Mouse (Mus musculus) stomach, postnatal 0 days (tissue): ENCODE measurements at regions not wholly inside any gene's neighbourhood (a gene's known extent, or its start where the extent isn't known, plus 50 kb on each side); places are given as distances from the start of the nearest gene placed in this dataset.

Experiments
- ATAC-seq: fragments of 200-750 bp; cut with Nextera tagmentation; 2 replicates; pipeline ENCODE4 v1.8.0; 2017; ENCODE audit not compliant: low FRiP score, low TSS enrichment
- DNase-seq: peaks from one replicate; pipeline ENCODE4 v3.0.0-alpha.2; 2016; ENCODE audit warnings: low spot score
- H3K27ac ChIP-seq: fragments of 300-500 bp; sonication (generic); replicated peaks from 2 replicates; pipeline ENCODE4 v1.5.1; 2014; ENCODE audit warnings: mild to moderate bottlenecking, control low read depth
- H3K27me3 ChIP-seq: fragments of 300-500 bp; sonication (generic); 2 replicates; pipeline ENCODE4 v1.6.1; 2014; ENCODE audit warnings: low read length; ENCODE audit not compliant: control insufficient read depth, insufficient read depth
- H3K36me3 ChIP-seq: fragments of 300-500 bp; sonication (generic); 2 replicates; pipeline ENCODE4 v1.6.1; 2014; ENCODE audit warnings: low read length, mixed read lengths; ENCODE audit not compliant: control insufficient read depth, insufficient read depth
- H3K4me1 ChIP-seq: fragments of 300-500 bp; sonication (generic); replicated peaks from 2 replicates; pipeline ENCODE4 v1.6.1; 2014; ENCODE audit warnings: antibody characterized with exemption; ENCODE audit not compliant: control insufficient read depth, insufficient read depth
- H3K4me2 ChIP-seq: fragments of 300-500 bp; sonication (generic); replicated peaks from 2 replicates; pipeline ENCODE4 v1.6.1; 2014; ENCODE audit warnings: low read depth, mild to moderate bottlenecking, control low read depth, moderate library complexity
- H3K4me3 ChIP-seq: fragments of 300-500 bp; sonication (generic); 2 replicates; pipeline ENCODE4 v1.5.1; 2014; ENCODE audit warnings: low read depth, low read length, control low read depth
- H3K9ac ChIP-seq: fragments of 300-500 bp; sonication (generic); 2 replicates; pipeline ENCODE4 v1.6.1; 2014; ENCODE audit warnings: mild to moderate bottlenecking, low read length, control low read depth, mixed read lengths
- H3K9me3 ChIP-seq: fragments of 300-500 bp; sonication (generic); 2 replicates; pipeline ENCODE4 v1.6.1; 2016; ENCODE audit warnings: low read length; ENCODE audit not compliant: control insufficient read depth
- CTCF ChIP-seq: IDR thresholded peaks from 2 replicates; pipeline ENCODE4 v1.5.1; 2016; ENCODE audit warnings: antibody characterized with exemption, low read depth, mild to moderate bottlenecking, moderate library complexity
- EP300 ChIP-seq: optimal IDR thresholded peaks from 2 replicates; pipeline ENCODE3; 2016; ENCODE audit warnings: antibody characterized with exemption
- WGBS: fragments of 180-500 bp; shearing (Covaris S2); extraction: QIAGEN DNeasy Blood & Tissue Kit; methylation state at CpG from one replicate; pipeline ENCODE4 v1.1.7; 2014; 5-methylcytosine and 5-hydroxymethylcytosine counted together

DNA sequence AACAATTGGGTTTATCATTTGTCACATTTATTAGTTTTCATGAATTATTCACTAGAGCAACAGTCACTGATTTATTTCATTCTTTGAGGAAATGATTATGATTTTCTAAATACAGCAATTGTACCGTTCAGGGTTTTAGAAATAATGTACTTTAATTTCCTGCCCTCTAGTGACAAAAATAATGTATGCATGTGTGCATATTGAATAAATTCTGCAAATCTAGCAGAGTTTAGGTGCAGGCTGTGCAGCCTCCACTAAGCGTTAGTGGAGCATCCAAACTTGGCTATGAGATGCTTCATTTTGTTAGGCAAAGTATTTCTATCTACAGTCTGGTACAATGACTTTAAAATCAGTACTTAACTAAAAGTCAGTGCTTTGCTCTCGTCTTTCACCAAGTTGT is 642.1 kb upstream of the A830018L16Rik start:
- H3K4me3 ChIP-seq, result no peak overlapping the region
- H3K27me3 ChIP-seq, result no peaks in the 10 kb centered on the region
- no peak overlapping the region for H3K4me2 ChIP-seq
- no peak for DNase-seq
- H3K36me3 ChIP-seq, result no peaks in the 10 kb centered on the region
- TF ChIP-seq CTCF (peak; percentile 66), EP300 (no peak)
- no peaks in the 10 kb centered on the region for H3K9me3 ChIP-seq
- no peak for ATAC-seq
- WGBS, result 51% methylated on average over 3 of the region's 3 CpGs
- no peak overlapping the region for H3K27ac ChIP-seq
- H3K4me1 ChIP-seq, result no peaks in the 10 kb centered on the region
- H3K9ac ChIP-seq, result no peak overlapping the region

DNA sequence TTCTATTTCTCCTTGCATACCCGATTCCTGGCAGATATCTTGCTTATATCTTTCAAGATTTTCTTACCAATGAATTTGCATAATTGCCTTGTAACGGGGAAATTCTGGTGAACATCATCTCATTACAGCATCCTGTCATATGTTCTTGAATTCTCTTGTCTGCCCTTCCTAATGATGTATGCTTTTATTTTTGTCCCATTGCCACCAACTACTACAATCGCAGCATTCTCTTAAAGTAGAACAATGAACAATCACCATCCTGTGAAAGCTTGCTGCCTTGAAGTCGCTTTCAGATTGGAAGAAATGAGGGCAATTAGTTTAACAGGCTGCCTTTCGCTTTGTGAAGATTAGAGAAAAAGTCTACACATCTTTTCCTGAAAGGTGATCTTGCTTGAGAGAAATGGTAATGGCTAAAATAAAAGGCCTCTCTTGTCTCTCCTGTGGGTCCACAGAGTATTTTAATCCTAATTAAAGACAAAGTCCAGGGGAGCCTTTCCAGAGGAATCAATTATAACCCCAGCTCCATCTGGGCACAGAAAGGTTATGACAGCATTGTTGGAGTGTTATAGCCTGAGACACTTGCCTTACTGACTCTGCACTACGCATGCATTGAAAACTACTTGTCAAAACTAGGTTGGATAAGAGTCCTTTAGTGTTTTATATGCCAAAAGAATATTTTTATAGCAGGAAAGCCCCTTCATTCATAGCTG is 619.7 kb upstream of the A830018L16Rik start:
- Histone ChIP-seq H3K27me3 (no peaks in the 10 kb centered on the region), H3K27ac (no peak overlapping the region), H3K9ac (no peak overlapping the region), H3K4me3 (no peak overlapping the region), H3K36me3 (no peaks in the 10 kb centered on the region), H3K4me1 (no peaks in the 10 kb centered on the region), H3K9me3 (no peaks in the 10 kb centered on the region), H3K4me2 (no peak overlapping the region)
- TF ChIP-seq CTCF, result no peak
- TF ChIP-seq EP300, result no peak
- ATAC-seq (no peak), DNase-seq (no peak)
- 79% methylated on average over 6 of the region's 6 CpGs for WGBS

DNA sequence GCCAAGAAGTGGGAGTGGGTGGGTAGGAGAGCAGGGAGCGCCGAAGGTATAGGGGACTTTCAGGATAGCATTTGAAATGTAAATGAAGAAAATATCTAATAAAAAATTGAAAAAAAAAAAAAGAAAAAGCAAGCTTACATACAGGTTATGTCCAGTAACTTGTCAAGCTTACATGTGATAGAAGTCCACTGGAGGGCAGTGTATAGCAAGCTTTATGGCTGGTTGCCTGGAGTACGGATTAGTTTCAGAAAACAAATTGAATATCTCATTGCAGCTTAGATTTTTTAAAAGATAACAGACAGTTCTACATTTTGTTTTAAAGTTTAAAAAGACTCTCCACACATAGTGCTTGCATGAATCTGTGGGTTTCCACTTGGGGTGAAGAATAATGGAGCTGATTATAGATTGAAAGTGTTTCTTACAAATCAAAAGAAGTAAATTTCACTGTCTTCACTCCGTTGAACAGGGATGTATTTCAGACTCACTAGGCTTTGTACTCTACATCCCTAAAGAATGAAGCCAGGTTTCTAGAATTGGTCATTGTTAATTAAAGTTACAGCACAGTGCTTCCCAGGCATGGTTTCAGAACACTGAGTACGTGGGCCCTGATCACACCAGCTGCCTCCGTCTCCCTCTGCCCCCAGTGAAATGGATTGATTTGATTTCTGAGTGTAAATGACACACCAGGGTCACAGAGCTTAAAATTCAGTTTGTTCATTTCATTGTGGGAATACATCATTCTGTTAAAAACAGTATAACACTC is 578.1 kb upstream of the A830018L16Rik start:
- no peak for TF ChIP-seq EP300
- peak; percentile 71 for TF ChIP-seq CTCF
- Histone ChIP-seq H3K4me3 (no peak overlapping the region), H3K4me1 (no peaks in the 10 kb centered on the region), H3K9ac (no peak overlapping the region), H3K27ac (no peak overlapping the region), H3K4me2 (no peak overlapping the region), H3K36me3 (no peaks in the 10 kb centered on the region), H3K9me3 (no peaks in the 10 kb centered on the region), H3K27me3 (no peaks in the 10 kb centered on the region)
- no peak for DNase-seq
- 69% methylated on average over 6 of the region's 6 CpGs for WGBS
- ATAC-seq, result no peak

DNA sequence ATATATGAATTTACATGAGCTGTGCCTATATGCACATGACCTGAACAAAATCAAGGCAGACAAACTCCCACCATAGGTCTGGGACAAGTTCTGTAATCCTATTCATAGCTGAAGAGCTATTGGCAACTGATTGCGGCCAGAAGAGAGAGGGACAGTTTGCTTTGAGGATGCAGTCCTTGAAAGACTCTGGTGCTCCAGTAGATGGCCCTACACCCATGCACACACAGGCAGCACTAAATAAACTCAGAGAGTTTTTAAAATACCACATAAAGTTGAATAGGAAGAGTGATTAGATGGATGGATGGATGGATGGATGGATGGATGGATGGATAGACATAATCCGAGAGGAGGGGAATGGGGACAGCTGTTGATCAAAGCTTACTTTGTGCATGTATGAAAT is 576.7 kb upstream of the A830018L16Rik start:
- ATAC-seq (no peak), DNase-seq (no peak)
- H3K27me3 ChIP-seq, result no peaks in the 10 kb centered on the region
- H3K36me3 ChIP-seq, result no peaks in the 10 kb centered on the region
- no peaks in the 10 kb centered on the region for H3K4me1 ChIP-seq
- no peak overlapping the region for H3K4me3 ChIP-seq
- no peaks in the 10 kb centered on the region for H3K9me3 ChIP-seq
- no peak overlapping the region for H3K27ac ChIP-seq
- no peak overlapping the region for H3K4me2 ChIP-seq
- TF ChIP-seq EP300, result no peak
- TF ChIP-seq CTCF, result peak; percentile 63
- 84% methylated on average over 2 of the region's 2 CpGs for WGBS
- no peak overlapping the region for H3K9ac ChIP-seq

DNA sequence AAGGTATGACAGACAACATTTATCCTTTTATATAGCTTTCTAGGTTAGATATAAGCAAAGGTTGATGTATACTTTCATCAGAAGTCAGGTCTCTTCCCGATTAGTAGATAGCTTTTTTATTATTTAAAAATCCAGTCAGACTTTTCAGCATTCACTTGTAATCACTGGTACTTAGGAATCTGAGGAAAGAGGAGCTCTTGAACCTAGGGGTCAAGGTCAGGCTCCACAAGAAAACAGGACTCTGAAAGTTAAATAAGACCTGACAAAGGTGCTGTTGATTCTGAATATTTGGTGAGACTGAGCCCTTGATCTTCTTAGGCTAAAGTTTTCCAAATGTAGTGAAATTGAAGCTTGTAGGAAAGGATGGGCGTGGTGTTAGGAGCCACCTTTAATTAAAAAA is 561.0 kb upstream of the A830018L16Rik start:
- 70% methylated on average over 2 of the region's 2 CpGs for WGBS
- H3K4me3 ChIP-seq, result no peak overlapping the region
- no peak overlapping the region for H3K27ac ChIP-seq
- no peak for TF ChIP-seq CTCF
- TF ChIP-seq EP300, result no peak
- no peaks in the 10 kb centered on the region for H3K27me3 ChIP-seq
- H3K4me2 ChIP-seq, result no peak overlapping the region
- H3K9ac ChIP-seq, result no peak overlapping the region
- ATAC-seq (no peak), DNase-seq (no peak)
- no peaks in the 10 kb centered on the region for H3K36me3 ChIP-seq
- H3K9me3 ChIP-seq, result no peaks in the 10 kb centered on the region
- no peaks in the 10 kb centered on the region for H3K4me1 ChIP-seq

DNA sequence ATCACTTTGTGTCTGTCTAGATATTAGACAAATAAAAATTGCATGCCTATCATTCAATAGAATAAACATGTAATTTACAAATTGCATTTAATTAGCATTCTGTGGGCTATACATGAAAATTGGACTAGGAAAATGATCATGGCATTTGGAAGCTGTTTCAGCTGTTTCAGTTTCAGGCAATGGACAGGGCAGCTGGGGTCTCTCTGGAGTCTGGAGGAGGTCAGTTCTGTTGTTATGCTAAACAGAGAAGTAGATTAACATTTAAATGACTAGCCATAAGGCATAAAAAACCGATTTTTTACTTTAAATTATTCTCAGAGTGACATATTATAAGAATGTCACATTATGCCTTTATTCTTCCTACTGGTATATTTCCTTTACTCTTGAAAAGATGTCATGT is 559.4 kb upstream of the A830018L16Rik start:
- H3K27me3 ChIP-seq, result no peaks in the 10 kb centered on the region
- DNase-seq (no peak), ATAC-seq (no peak)
- H3K4me1 ChIP-seq, result no peaks in the 10 kb centered on the region
- H3K4me2 ChIP-seq, result no peak overlapping the region
- TF ChIP-seq EP300 (no peak), CTCF (no peak)
- no peak overlapping the region for H3K9ac ChIP-seq
- WGBS, result 41% methylated on average over 1 of the region's 1 CpGs
- no peaks in the 10 kb centered on the region for H3K9me3 ChIP-seq
- H3K4me3 ChIP-seq, result no peak overlapping the region
- H3K36me3 ChIP-seq, result no peaks in the 10 kb centered on the region
- no peak overlapping the region for H3K27ac ChIP-seq
